8 mouse cellular contexts compared by ENCODE assay signal in the genomic region with DNA sequence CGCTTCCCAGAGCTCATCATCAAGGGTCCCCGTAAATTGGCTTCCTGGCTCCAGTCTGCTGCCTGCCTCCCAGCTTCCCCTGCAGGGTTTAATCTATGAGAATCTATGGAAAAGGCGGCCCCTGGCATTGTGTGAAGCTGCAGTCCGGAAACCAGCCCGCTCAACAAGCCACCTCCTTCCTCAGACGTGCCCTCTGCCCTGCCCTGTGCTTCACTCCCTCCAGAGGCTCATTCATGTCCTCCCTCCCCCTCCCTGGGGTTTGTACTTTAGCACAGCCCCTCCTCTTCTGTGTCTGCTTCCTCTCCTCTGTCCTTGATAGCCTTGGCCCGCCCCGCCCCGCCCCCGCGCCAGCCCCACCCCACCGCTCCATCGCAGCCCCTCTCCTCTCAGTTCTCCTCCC. TPM values are rescaled to one million over a fixed set of nuclear protein-coding genes. Genes with fewer than 3 reads are reported as not detected.
DNase-seq lines count a peak whose midpoint lies in the region; ATAC-seq and TF ChIP-seq lines count a peak whose summit lies in the region.

No protein-coding gene starts in this region.

- peak overlapping the region; percentile 67 for H3K4me2 ChIP-seq in heart, embryonic 13.5 days
- peak overlapping the region; percentile 30 for H3K4me2 ChIP-seq in kidney, embryonic 16.5 days (replicated peaks; ENCODE audit: low read depth, low read length)

- peak overlapping the region; percentile 12 to 27; a peak in 3 of 4 replicates for H3K4me3 ChIP-seq in ES-E14 (ENCODE audit: insufficient read depth in 1 of 2, low read depth in 1 of 2, low read length in 2 of 2, poor library complexity in 1 of 2, severe bottlenecking in 1 of 2)
- peak overlapping the region; percentile 38 for H3K4me3 ChIP-seq in heart, embryonic 13.5 days
- H3K4me3 ChIP-seq in kidney, embryonic 16.5 days (ENCODE audit: low read length) = no peak overlapping the region

- DNase-seq in ES-E14 (ENCODE audit: low read depth, low spot score) (peak; percentile 75), adipocyte (ENCODE audit: low spot score) (no peak)
- peak; percentile 48 for DNase-seq in c-Kit-positive CD71-positive TER-119-negative erythroid progenitor cells, embryonic 14.5 days (ENCODE audit: low read depth)
- DNase-seq in lung, postnatal 25 days (ENCODE audit: low spot score) = peak; percentile 93
- DNase-seq in spleen, adult 12 weeks (ENCODE audit: low spot score) = peak; percentile 41
- no peak for DNase-seq in right cerebral cortex, postnatal 4 days

- peaks cover 4 to 20% of the 10 kb centered on the region in 2 experiments; a peak in 3 of 4 replicates for H3K4me1 ChIP-seq in ES-E14 (ENCODE audit: control insufficient read depth in 2 of 2, insufficient read depth in 2 of 2, low read length in 2 of 2, poor library complexity in 1 of 2)
- peaks cover 40% of the 10 kb centered on the region for H3K4me1 ChIP-seq in heart, embryonic 13.5 days
- H3K4me1 ChIP-seq in kidney, embryonic 16.5 days (ENCODE audit: insufficient read depth, low read length) = peaks cover 21% of the 10 kb centered on the region

- in situ Hi-C loops in ES-E14 (cut with MboI; ENCODE audit: low sequenced_read_pairs in 2 of 2, unreplicated experiment in 2 of 2) = loop anchor here in 1 of 2 experiments (25.0 kb wide), 1 partner anchor 353 kb away; no protein-coding TSS in a partner anchor

- H3K36me3 ChIP-seq in ES-E14 (ENCODE audit: control insufficient read depth, insufficient read depth, low read length, poor library complexity, severe bottlenecking) = peaks cover 8% of the 10 kb centered on the region; the same call in 1 of the 2 replicates
- H3K36me3 ChIP-seq in heart, embryonic 13.5 days = peaks cover 10% of the 10 kb centered on the region
- H3K36me3 ChIP-seq in kidney, embryonic 16.5 days (ENCODE audit: insufficient read depth, low read length) = peaks cover 8% of the 10 kb centered on the region

- no peaks in the 10 kb centered on the region for H3K9me3 ChIP-seq in ES-E14 (ENCODE audit: control insufficient read depth, insufficient read depth, low read depth, low read length)
- H3K9me3 ChIP-seq in heart, embryonic 13.5 days = no peaks in the 10 kb centered on the region
- no peaks in the 10 kb centered on the region for H3K9me3 ChIP-seq in kidney, embryonic 16.5 days (ENCODE audit: low read length)

- 3% methylated on average over 8 of the region's 13 CpGs for WGBS in heart, embryonic 13.5 days
- WGBS in kidney, embryonic 16.5 days = 1% methylated on average over 6 of the region's 13 CpGs

- H3K27me3 ChIP-seq in heart, embryonic 13.5 days (replicated peaks) = 0 out of 2 replicates have a peak, but pooled peaks cover 6% of the 10 kb centered on the region
- no peaks in the 10 kb centered on the region for H3K27me3 ChIP-seq in kidney, embryonic 16.5 days (ENCODE audit: insufficient read depth, low read length)

- H3K27ac ChIP-seq in ES-E14 (ENCODE audit: insufficient read depth, low read depth, low read length, poor library complexity, severe bottlenecking) = no peak overlapping the region
- H3K27ac ChIP-seq in heart, embryonic 13.5 days (replicated peaks) = peak overlapping the region; percentile 87
- H3K27ac ChIP-seq in kidney, embryonic 16.5 days (ENCODE audit: low read length) = peak overlapping the region; percentile 77

- H3K9ac ChIP-seq in ES-E14 (ENCODE audit: insufficient read depth, low read depth, low read length, poor library complexity, severe bottlenecking) = no peak overlapping the region
- peak overlapping the region; percentile 79 for H3K9ac ChIP-seq in heart, embryonic 13.5 days
- peak overlapping the region; percentile 50 for H3K9ac ChIP-seq in kidney, embryonic 16.5 days (replicated peaks; ENCODE audit: low read length)

- peak; percentile 71 for ATAC-seq in heart, embryonic 13.5 days (ENCODE audit: extremely low read depth, insufficient number of reproducible peaks, low FRiP score, low TSS enrichment)
- peak; percentile 90 for ATAC-seq in kidney, embryonic 16.5 days (ENCODE audit: low FRiP score, low TSS enrichment)

TF ChIP-seq in ES-E14, 5 proteins besides CTCF, POLR2A, EP300 and RAD21:
- TF ChIP-seq HCFC1 (IDR thresholded peaks at IDR 0.05; ENCODE audit: borderline replicate concordance, insufficient read depth, low read length) (no peak), ZNF384 (IDR thresholded peaks at IDR 0.05; ENCODE audit: low read depth, low read length) (no peak), MAFK (IDR thresholded peaks at IDR 0.05; ENCODE audit: insufficient read depth, low read depth, low read length) (no peak), CHD2 (IDR thresholded peaks at IDR 0.05; ENCODE audit: low read depth, low read length) (no peak), ZC3H11A (IDR thresholded peaks at IDR 0.05; ENCODE audit: borderline replicate concordance, low read depth, low read length) (no peak)
TF ChIP-seq in ES-E14: peak in this region for 0.

RNA-seq across cellular contexts. Expression of gene Dgkz, which starts 8.8 kb away (rescaled TPM):
- total RNA-seq in ES-E14 (2012; rRNA removed) = 47.0 and 59.0 TPM in 2 replicates
- polyA plus RNA-seq in heart, embryonic 13.5 days (2015; fragmentation: Nextera tagmentation; extraction: Ambion mirVana) = 37.9 and 43.4 TPM in 2 replicates
- 52.0 and 52.1 TPM in 2 replicates for polyA plus RNA-seq in kidney, embryonic 16.5 days (2015; fragmentation: Nextera tagmentation; extraction: Ambion mirVana)

RNA-seq across cellular contexts. Expression of gene Gm9821, which starts 38.9 kb away (rescaled TPM):
- total RNA-seq in ES-E14 (2012; rRNA removed) = 0.18 and 0.79 TPM in 2 replicates
- 1.6 and 2.2 TPM in 2 replicates for polyA plus RNA-seq in heart, embryonic 13.5 days (2015; fragmentation: Nextera tagmentation; extraction: Ambion mirVana)
- 0.27 and 0.71 TPM in 2 replicates for polyA plus RNA-seq in kidney, embryonic 16.5 days (2015; fragmentation: Nextera tagmentation; extraction: Ambion mirVana)

RNA-seq across cellular contexts. Expression of gene Creb3l1, which starts 39.9 kb away (rescaled TPM):
- total RNA-seq in ES-E14 (2012; rRNA removed) = 4.4 and 5.4 TPM in 2 replicates
- 6.9 and 9.0 TPM in 2 replicates for polyA plus RNA-seq in heart, embryonic 13.5 days (2015; fragmentation: Nextera tagmentation; extraction: Ambion mirVana)
- polyA plus RNA-seq in kidney, embryonic 16.5 days (2015; fragmentation: Nextera tagmentation; extraction: Ambion mirVana) = 12.3 and 14.9 TPM in 2 replicates

RNA-seq across cellular contexts. Expression of gene Mdk, which starts 52.3 kb away (rescaled TPM):
- total RNA-seq in ES-E14 (2012; rRNA removed) = 345 and 362 TPM in 2 replicates
- 603 and 654 TPM in 2 replicates for polyA plus RNA-seq in heart, embryonic 13.5 days (2015; fragmentation: Nextera tagmentation; extraction: Ambion mirVana)
- 1,159 and 1,184 TPM in 2 replicates for polyA plus RNA-seq in kidney, embryonic 16.5 days (2015; fragmentation: Nextera tagmentation; extraction: Ambion mirVana)

RNA-seq across cellular contexts. Expression of gene Chrm4, which starts 57.4 kb away (rescaled TPM):
- 5.6 and 9.5 TPM in 2 replicates for total RNA-seq in ES-E14 (2012; rRNA removed)
- not detected in 2 replicates for polyA plus RNA-seq in heart, embryonic 13.5 days (2015; fragmentation: Nextera tagmentation; extraction: Ambion mirVana)
- 0.11 and 0.19 TPM in 2 replicates for polyA plus RNA-seq in kidney, embryonic 16.5 days (2015; fragmentation: Nextera tagmentation; extraction: Ambion mirVana)

Comparison
In these comparisons a context has a peak if more than half of its experiments do, and no peak if none do; other contexts are left out.
1. DNase-seq: peak in ES-E14 (single experiment), c-Kit-positive CD71-positive TER-119-negative erythroid progenitor cells, embryonic 14.5 days (single experiment), lung, postnatal 25 days (single experiment) and spleen, adult 12 weeks (single experiment); none in right cerebral cortex, postnatal 4 days (single experiment) and adipocyte (single experiment).